Mouse (Mus musculus) midbrain, embryonic 10.5 days (tissue): ENCODE measurements at regions not wholly inside any gene's neighbourhood (a gene's known extent, or its start where the extent isn't known, plus 50 kb on each side); places are given as distances from the start of the nearest gene placed in this dataset.

Experiments used
- DNase-seq: peaks from one replicate; pipeline ENCODE4 v3.0.0-alpha.2; 2017; ENCODE audit warnings: low spot score
- H3K27ac ChIP-seq: fragments of 300-500 bp; sonication (generic); replicated peaks from 2 replicates; pipeline ENCODE4 v1.5.1; 2016; ENCODE audit warnings: mild to moderate bottlenecking
- H3K27me3 ChIP-seq: fragments of 300-500 bp; sonication (generic); 2 replicates; pipeline ENCODE4 v1.6.1; 2016; ENCODE audit warnings: low read depth, mild to moderate bottlenecking; ENCODE audit not compliant: poor library complexity, severe bottlenecking
- H3K36me3 ChIP-seq: fragments of 300-500 bp; sonication (generic); 2 replicates; pipeline ENCODE4 v1.6.1; 2016; ENCODE audit warnings: mild to moderate bottlenecking, moderate library complexity
- H3K4me1 ChIP-seq: fragments of 300-500 bp; sonication (generic); 2 replicates; pipeline ENCODE4 v1.6.1; 2016
- H3K4me3 ChIP-seq: fragments of 300-500 bp; sonication (generic); 2 replicates; pipeline ENCODE4 v1.5.1; 2016; ENCODE audit warnings: mild to moderate bottlenecking, moderate library complexity
- H3K9me3 ChIP-seq: fragments of 300-500 bp; sonication (generic); replicated peaks from 2 replicates; pipeline ENCODE4 v1.6.1; 2016; ENCODE audit warnings: mild to moderate bottlenecking
- WGBS: fragments of 180-500 bp; shearing (Covaris S2); methylation state at CpG from one replicate; pipeline ENCODE4 v1.1.7; 2016; 5-methylcytosine and 5-hydroxymethylcytosine counted together

GRCm38 (mm10) chr3:140871261-140871660 lies 340.9 kb downstream of the Pdha2 start:
- DNase-seq, result no peak
- no peaks in the 10 kb centered on the region for H3K4me1 ChIP-seq
- H3K36me3 ChIP-seq, result no peaks in the 10 kb centered on the region
- no peaks in the 10 kb centered on the region for H3K27me3 ChIP-seq
- H3K27ac ChIP-seq, result no peak overlapping the region
- WGBS, result 94% methylated on average over 2 of the region's 2 CpGs
- no peak overlapping the region for H3K4me3 ChIP-seq
- no peaks in the 10 kb centered on the region for H3K9me3 ChIP-seq

- Histone ChIP-seq H3K9me3 (no peaks in the 10 kb centered on the region), H3K4me3 (no peak overlapping the region), H3K27me3 (no peaks in the 10 kb centered on the region), H3K4me1 (no peaks in the 10 kb centered on the region), H3K27ac (no peak overlapping the region), H3K36me3 (no peaks in the 10 kb centered on the region)
- WGBS, result 73% methylated on average over 2 of the region's 2 CpGs
- DNase-seq, result no peak
Measured at GRCm38 (mm10) chr3:140840197-140840596, 372.0 kb downstream of the Pdha2 start.

- DNase-seq, result no peak
- no peaks in the 10 kb centered on the region for H3K4me1 ChIP-seq
- H3K4me3 ChIP-seq, result no peak overlapping the region
- H3K36me3 ChIP-seq, result no peaks in the 10 kb centered on the region
- no peaks in the 10 kb centered on the region for H3K9me3 ChIP-seq
- H3K27me3 ChIP-seq, result no peaks in the 10 kb centered on the region
- no peak overlapping the region for H3K27ac ChIP-seq
- WGBS, result 87% methylated on average over 2 of the region's 2 CpGs
Measured at GRCm38 (mm10) chr3:140837976-140838581, 374.1 kb downstream of the Pdha2 start.

- no peaks in the 10 kb centered on the region for H3K9me3 ChIP-seq
- H3K4me1 ChIP-seq, result no peaks in the 10 kb centered on the region
Measured at GRCm38 (mm10) chr3:140821266-140821665, 390.9 kb downstream of the Pdha2 start.

GRCm38 (mm10) chr3:140805586-140805985 lies 406.6 kb downstream of the Pdha2 start:
- 94% methylated on average over 2 of the region's 2 CpGs for WGBS

More at GRCm38 (mm10) chr3:140821266-140821665, 390.9 kb downstream of the Pdha2 start:
- DNase-seq, result no peak
- Histone ChIP-seq H3K27ac (no peak overlapping the region), H3K36me3 (no peaks in the 10 kb centered on the region), H3K4me3 (no peak overlapping the region), H3K27me3 (no peaks in the 10 kb centered on the region)

GRCm38 (mm10) chr3:140792943-140793342 lies 419.2 kb downstream of the Pdha2 start:
- WGBS, result 90% methylated on average over 2 of the region's 2 CpGs
- Histone ChIP-seq H3K27ac (no peak overlapping the region), H3K36me3 (no peaks in the 10 kb centered on the region), H3K9me3 (no peaks in the 10 kb centered on the region), H3K4me1 (no peaks in the 10 kb centered on the region), H3K27me3 (no peaks in the 10 kb centered on the region), H3K4me3 (no peak overlapping the region)
- no peak for DNase-seq

More at GRCm38 (mm10) chr3:140805586-140805985, 406.6 kb downstream of the Pdha2 start:
- no peaks in the 10 kb centered on the region for H3K9me3 ChIP-seq
- no peaks in the 10 kb centered on the region for H3K4me1 ChIP-seq
- DNase-seq, result no peak
- no peaks in the 10 kb centered on the region for H3K36me3 ChIP-seq
- H3K27me3 ChIP-seq, result no peaks in the 10 kb centered on the region
- H3K4me3 ChIP-seq, result no peak overlapping the region
- H3K27ac ChIP-seq, result no peak overlapping the region

GRCm38 (mm10) chr3:140785700-140786099 lies 426.5 kb downstream of the Pdha2 start:
- Histone ChIP-seq H3K27ac (no peak overlapping the region), H3K9me3 (no peaks in the 10 kb centered on the region), H3K27me3 (no peaks in the 10 kb centered on the region), H3K4me3 (no peak overlapping the region), H3K4me1 (no peaks in the 10 kb centered on the region), H3K36me3 (no peaks in the 10 kb centered on the region)
- WGBS, result 92% methylated on average over 3 of the region's 3 CpGs
- no peak for DNase-seq

- no peak overlapping the region for H3K4me3 ChIP-seq
- no peaks in the 10 kb centered on the region for H3K36me3 ChIP-seq
- H3K9me3 ChIP-seq, result no peaks in the 10 kb centered on the region
- no peaks in the 10 kb centered on the region for H3K27me3 ChIP-seq
- no peak for DNase-seq
- no peaks in the 10 kb centered on the region for H3K4me1 ChIP-seq
- H3K27ac ChIP-seq, result no peak overlapping the region
- 89% methylated on average over 4 of the region's 4 CpGs for WGBS
Measured at GRCm38 (mm10) chr3:140760051-140760450, 452.1 kb downstream of the Pdha2 start.

GRCm38 (mm10) chr3:140744501-140744900 lies 467.7 kb downstream of the Pdha2 start:
- WGBS, result 76% methylated on average over 2 of the region's 2 CpGs
- H3K4me3 ChIP-seq, result no peak overlapping the region

GRCm38 (mm10) chr3:140740430-140740829 lies 471.7 kb downstream of the Pdha2 start:
- Histone ChIP-seq H3K27me3 (no peaks in the 10 kb centered on the region), H3K4me3 (no peak overlapping the region), H3K9me3 (no peaks in the 10 kb centered on the region), H3K4me1 (no peaks in the 10 kb centered on the region), H3K36me3 (no peaks in the 10 kb centered on the region), H3K27ac (no peak overlapping the region)
- WGBS, result 80% methylated on average over 1 of the region's 1 CpGs
- no peak for DNase-seq

More at GRCm38 (mm10) chr3:140744501-140744900, 467.7 kb downstream of the Pdha2 start:
- no peaks in the 10 kb centered on the region for H3K9me3 ChIP-seq
- no peaks in the 10 kb centered on the region for H3K4me1 ChIP-seq
- H3K27me3 ChIP-seq, result no peaks in the 10 kb centered on the region
- DNase-seq, result no peak
- no peaks in the 10 kb centered on the region for H3K36me3 ChIP-seq
- H3K27ac ChIP-seq, result no peak overlapping the region

- H3K9me3 ChIP-seq, result no peaks in the 10 kb centered on the region
- DNase-seq, result no peak
- WGBS, result 86% methylated on average over 8 of the region's 8 CpGs
- H3K4me3 ChIP-seq, result no peak overlapping the region
- no peaks in the 10 kb centered on the region for H3K27me3 ChIP-seq
- H3K27ac ChIP-seq, result no peak overlapping the region
- H3K36me3 ChIP-seq, result no peaks in the 10 kb centered on the region
- H3K4me1 ChIP-seq, result no peaks in the 10 kb centered on the region
Measured at GRCm38 (mm10) chr3:140738654-140739369, 473.3 kb downstream of the Pdha2 start.

GRCm38 (mm10) chr3:140716896-140717295 lies 495.3 kb downstream of the Pdha2 start:
- Histone ChIP-seq H3K4me3 (no peak overlapping the region), H3K27me3 (no peaks in the 10 kb centered on the region), H3K9me3 (no peaks in the 10 kb centered on the region), H3K27ac (no peak overlapping the region), H3K4me1 (no peaks in the 10 kb centered on the region), H3K36me3 (no peaks in the 10 kb centered on the region)
- no peak for DNase-seq

GRCm38 (mm10) chr3:140707591-140708131 lies 504.5 kb downstream of the Pdha2 start:
- H3K9me3 ChIP-seq, result no peaks in the 10 kb centered on the region
- no peak overlapping the region for H3K27ac ChIP-seq
- no peaks in the 10 kb centered on the region for H3K36me3 ChIP-seq
- no peak overlapping the region for H3K4me3 ChIP-seq
- H3K4me1 ChIP-seq, result no peaks in the 10 kb centered on the region
- 85% methylated on average over 3 of the region's 3 CpGs for WGBS
- no peak for DNase-seq
- H3K27me3 ChIP-seq, result no peaks in the 10 kb centered on the region
